Mouse (Mus musculus): ENCODE measurements around the gene Trap1. TPM values are rescaled to one million over a fixed set of nuclear protein-coding genes. Genes with fewer than 3 reads are reported as not detected.

The Trap1 gene
- polyA plus RNA-seq, 1 experiment from 2014 or later, result 51.5 TPM

GRCm38 (mm10) chr16:4074836-4075235, 2.8 kb downstream of the Trap1 start:
- no peak for ATAC-seq (replicated peaks)
- Histone ChIP-seq H3K27ac (replicated peaks) (no peak overlapping the region), H3K9me3 (no peaks in the 10 kb centered on the region), H3K36me3 (no peaks in the 10 kb centered on the region), H3K27me3 (no peaks in the 10 kb centered on the region), H3K4me2 (replicated peaks) (no peak overlapping the region), H3K9ac (replicated peaks) (no peak overlapping the region), H3K4me3 (no peak overlapping the region), H3K4me1 (peaks cover 20% of the 10 kb centered on the region)
- 67% methylated on average over 3 of the region's 3 CpGs for WGBS

- WGBS, result 79% methylated on average over 6 of the region's 6 CpGs
- ATAC-seq (replicated peaks), result no peak
Measured at GRCm38 (mm10) chr16:4074297-4074696, 3.3 kb downstream of the Trap1 start.

DNA sequence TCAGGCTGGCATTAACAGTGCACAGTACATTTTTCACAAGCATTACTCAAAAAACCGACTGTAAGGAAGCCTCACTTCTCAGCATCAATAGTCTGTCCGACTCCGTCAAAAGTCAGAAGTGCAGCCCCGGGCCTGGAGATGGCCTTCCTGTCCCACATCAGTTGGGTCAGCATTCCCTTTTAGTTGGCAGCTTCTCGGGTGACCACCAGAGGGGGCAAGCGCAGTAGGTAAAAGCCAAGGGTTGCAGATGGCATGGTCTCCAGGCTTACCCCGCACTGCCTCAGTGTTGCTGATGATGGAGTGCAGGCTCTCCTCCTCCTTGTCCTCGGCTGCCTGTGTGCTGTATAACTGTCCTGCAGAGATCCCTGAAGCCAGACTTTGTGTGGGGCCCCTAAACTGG, 9.0 kb downstream of the Trap1 start:
- Histone ChIP-seq H3K36me3 (peaks cover 40% of the 10 kb centered on the region), H3K4me2 (replicated peaks) (no peak overlapping the region), H3K9ac (replicated peaks) (no peak overlapping the region), H3K27ac (replicated peaks) (no peak overlapping the region), H3K4me1 (no peaks in the 10 kb centered on the region), H3K9me3 (no peaks in the 10 kb centered on the region), H3K4me3 (no peak overlapping the region), H3K27me3 (no peaks in the 10 kb centered on the region)
- ATAC-seq (replicated peaks), result no peak
- 58% methylated on average over 8 of the region's 8 CpGs for WGBS

More at GRCm38 (mm10) chr16:4074297-4074696, 3.3 kb downstream of the Trap1 start:
- no peaks in the 10 kb centered on the region for H3K9me3 ChIP-seq
- no peak overlapping the region for H3K9ac ChIP-seq (replicated peaks)
- H3K4me3 ChIP-seq, result no peak overlapping the region
- no peak overlapping the region for H3K4me2 ChIP-seq (replicated peaks)
- H3K36me3 ChIP-seq, result no peaks in the 10 kb centered on the region
- peaks cover 20% of the 10 kb centered on the region for H3K4me1 ChIP-seq
- no peak overlapping the region for H3K27ac ChIP-seq (replicated peaks)
- H3K27me3 ChIP-seq, result no peaks in the 10 kb centered on the region

DNA sequence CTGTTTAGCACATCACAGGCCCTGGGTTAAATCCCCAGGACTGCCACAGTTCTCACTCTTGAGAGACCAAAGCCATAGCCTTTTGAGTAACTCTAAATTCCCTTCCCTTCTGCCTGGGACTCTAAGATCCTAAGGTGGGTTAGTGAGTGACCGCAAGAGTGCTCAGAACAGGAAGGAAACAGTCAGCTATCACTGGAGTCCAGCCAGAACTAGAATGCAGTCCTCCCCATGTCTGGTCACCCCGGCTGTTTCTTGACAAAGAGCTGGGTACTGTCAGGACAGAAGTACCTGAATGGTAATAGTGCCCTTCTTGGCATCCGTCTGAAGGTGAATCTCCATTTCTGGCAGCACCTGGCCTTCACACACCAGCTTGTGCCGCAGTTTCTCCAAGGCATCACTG, 12.7 kb downstream of the Trap1 start:
- Histone ChIP-seq H3K36me3 (peaks cover 63% of the 10 kb centered on the region), H3K9ac (replicated peaks) (no peak overlapping the region), H3K4me3 (no peak overlapping the region), H3K4me1 (no peaks in the 10 kb centered on the region), H3K27ac (replicated peaks) (no peak overlapping the region), H3K27me3 (no peaks in the 10 kb centered on the region), H3K9me3 (no peaks in the 10 kb centered on the region), H3K4me2 (replicated peaks) (no peak overlapping the region)
- WGBS, result 95% methylated on average over 4 of the region's 4 CpGs
- ATAC-seq (replicated peaks), result no peak

DNA sequence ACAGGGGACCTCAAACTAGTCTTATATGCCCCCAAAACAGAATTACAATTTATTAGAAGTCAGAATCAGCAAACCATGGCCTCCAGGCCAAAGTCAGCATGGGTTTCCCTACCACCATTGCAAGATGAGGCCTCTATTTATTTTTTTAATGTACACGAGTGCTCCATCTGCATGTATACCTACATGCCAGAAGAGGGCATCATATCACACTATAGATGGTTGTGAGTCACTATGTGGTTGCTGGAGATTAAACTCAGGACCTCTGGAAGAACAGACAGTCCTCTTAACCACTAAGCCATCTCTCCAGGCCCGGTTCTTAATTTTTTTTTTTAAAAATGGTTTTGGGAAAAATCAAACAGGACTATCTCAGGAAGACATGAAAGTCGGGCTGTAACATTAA, 23.8 kb downstream of the Trap1 start:
- ATAC-seq (replicated peaks), result no peak
- no peak overlapping the region for H3K9ac ChIP-seq (replicated peaks)
- no peaks in the 10 kb centered on the region for H3K9me3 ChIP-seq
- H3K4me1 ChIP-seq, result no peaks in the 10 kb centered on the region
- 85% methylated on average over 3 of the region's 3 CpGs for WGBS
- no peak overlapping the region for H3K4me3 ChIP-seq
- no peak overlapping the region for H3K27ac ChIP-seq (replicated peaks)
- no peak overlapping the region for H3K4me2 ChIP-seq (replicated peaks)
- H3K27me3 ChIP-seq, result no peaks in the 10 kb centered on the region
- peaks cover 55% of the 10 kb centered on the region for H3K36me3 ChIP-seq

DNA sequence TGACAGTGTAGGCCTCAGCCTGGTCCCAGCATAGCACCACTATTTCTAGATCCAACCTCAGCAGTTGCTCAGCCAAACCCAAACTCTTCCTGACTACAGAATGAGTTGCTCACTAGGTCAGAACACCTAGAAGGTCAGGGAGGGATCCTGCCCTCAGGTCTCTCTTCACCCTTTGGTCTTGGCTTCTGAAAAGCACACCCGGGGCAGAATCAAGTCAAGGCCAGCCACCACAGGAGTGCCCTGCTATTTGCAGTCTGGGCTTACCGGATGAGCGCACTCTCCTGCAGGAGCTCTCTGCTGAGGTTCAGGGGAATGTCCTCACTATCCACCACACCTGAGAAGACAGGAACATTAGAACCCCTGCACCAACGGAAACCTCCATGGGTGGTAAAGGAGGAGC, 25.0 kb downstream of the Trap1 start:
- Histone ChIP-seq H3K27me3 (no peaks in the 10 kb centered on the region), H3K4me3 (no peak overlapping the region), H3K4me2 (replicated peaks) (no peak overlapping the region), H3K27ac (replicated peaks) (no peak overlapping the region), H3K36me3 (peaks cover 65% of the 10 kb centered on the region), H3K4me1 (no peaks in the 10 kb centered on the region), H3K9ac (replicated peaks) (no peak overlapping the region), H3K9me3 (no peaks in the 10 kb centered on the region)
- no peak for ATAC-seq (replicated peaks)
- 97% methylated on average over 4 of the region's 4 CpGs for WGBS

- H3K9ac ChIP-seq (replicated peaks), result no peak overlapping the region
- H3K4me2 ChIP-seq (replicated peaks), result no peak overlapping the region
- no peak overlapping the region for H3K4me3 ChIP-seq
- H3K4me1 ChIP-seq, result no peaks in the 10 kb centered on the region
- no peak overlapping the region for H3K27ac ChIP-seq (replicated peaks)
- ATAC-seq (replicated peaks), result no peak
- no peaks in the 10 kb centered on the region for H3K27me3 ChIP-seq
- WGBS, result 80% methylated on average over 4 of the region's 4 CpGs
- H3K9me3 ChIP-seq, result no peaks in the 10 kb centered on the region
- peaks cover 45% of the 10 kb centered on the region for H3K36me3 ChIP-seq
Measured at GRCm38 (mm10) chr16:4045524-4045923, 32.1 kb downstream of the Trap1 start.

GRCm38 (mm10) chr16:4044093-4044492, 33.5 kb downstream of the Trap1 start:
- no peak overlapping the region for H3K27ac ChIP-seq (replicated peaks)
- H3K9ac ChIP-seq (replicated peaks), result no peak overlapping the region
- H3K4me3 ChIP-seq, result no peak overlapping the region
- no peaks in the 10 kb centered on the region for H3K27me3 ChIP-seq
- no peak overlapping the region for H3K4me2 ChIP-seq (replicated peaks)
- H3K9me3 ChIP-seq, result no peaks in the 10 kb centered on the region
- ATAC-seq (replicated peaks), result no peak
- peaks cover 51% of the 10 kb centered on the region for H3K36me3 ChIP-seq
- no peaks in the 10 kb centered on the region for H3K4me1 ChIP-seq
- 92% methylated on average over 2 of the region's 2 CpGs for WGBS

DNA sequence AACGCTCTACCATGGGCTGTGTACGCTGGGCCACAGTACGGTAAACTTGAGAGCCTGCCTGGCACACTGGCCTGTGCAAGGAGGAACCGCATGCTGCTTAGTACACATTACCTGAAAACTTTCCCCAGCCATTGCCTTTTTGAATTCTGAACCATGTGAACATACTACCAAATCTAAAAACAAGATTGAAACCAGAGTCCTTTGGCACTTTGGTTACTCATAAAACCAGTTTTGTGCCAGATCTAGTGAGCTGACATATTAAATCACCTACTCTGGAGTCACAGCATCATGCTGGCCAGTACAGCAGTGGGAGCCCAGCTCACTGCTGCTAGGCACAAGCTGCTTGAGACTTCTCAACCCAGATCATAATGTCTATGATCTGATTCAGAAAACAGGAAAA, 36.0 kb downstream of the Trap1 start:
- Histone ChIP-seq H3K36me3 (peaks cover 50% of the 10 kb centered on the region), H3K4me3 (no peak overlapping the region), H3K4me2 (replicated peaks) (no peak overlapping the region), H3K27me3 (no peaks in the 10 kb centered on the region), H3K9me3 (no peaks in the 10 kb centered on the region), H3K27ac (replicated peaks) (no peak overlapping the region), H3K4me1 (no peaks in the 10 kb centered on the region), H3K9ac (replicated peaks) (no peak overlapping the region)
- ATAC-seq (replicated peaks), result no peak
- 96% methylated on average over 4 of the region's 4 CpGs for WGBS

- H3K9ac ChIP-seq (replicated peaks), result no peak overlapping the region
- no peaks in the 10 kb centered on the region for H3K9me3 ChIP-seq
- H3K36me3 ChIP-seq, result peaks cover 46% of the 10 kb centered on the region
- H3K27ac ChIP-seq (replicated peaks), result no peak overlapping the region
- no peak for ATAC-seq (replicated peaks)
- WGBS, result 89% methylated on average over 5 of the region's 5 CpGs
- no peaks in the 10 kb centered on the region for H3K27me3 ChIP-seq
- no peaks in the 10 kb centered on the region for H3K4me1 ChIP-seq
- no peak overlapping the region for H3K4me3 ChIP-seq
- H3K4me2 ChIP-seq (replicated peaks), result no peak overlapping the region
Measured at GRCm38 (mm10) chr16:4040206-4040605, 37.4 kb downstream of the Trap1 start.

GRCm38 (mm10) chr16:4037690-4038089, 39.9 kb downstream of the Trap1 start:
- 95% methylated on average over 7 of the region's 7 CpGs for WGBS
- H3K36me3 ChIP-seq, result peaks cover 40% of the 10 kb centered on the region

DNA sequence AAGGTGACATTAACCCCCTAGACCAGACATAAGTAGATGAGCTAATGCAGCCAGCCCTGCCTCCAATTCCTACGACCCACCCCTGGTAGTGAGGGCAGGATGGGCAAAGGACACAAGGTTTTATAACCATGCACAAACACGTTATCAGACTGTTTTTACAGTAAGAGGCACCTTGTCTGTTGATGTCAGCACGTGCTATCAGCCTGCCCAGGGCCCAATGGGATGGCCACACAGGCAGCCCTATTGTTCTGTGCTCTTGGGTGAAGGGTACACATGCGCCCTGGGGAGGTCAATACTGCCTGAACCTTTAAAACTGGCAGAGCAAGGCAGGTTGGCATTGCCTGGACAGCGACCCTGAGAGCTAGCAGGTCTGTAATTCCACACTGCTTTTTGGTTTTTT, 40.8 kb downstream of the Trap1 start, which contains the start of gene Dnase1:
TSS of gene Dnase1 (plus strand) at position 136 of the 400 bp plus-strand sequence.
- Histone ChIP-seq H3K4me2 (replicated peaks) (no peak within 1 kb of the TSS), H3K9me3 (no peaks in the 10 kb centered on the region), H3K9ac (replicated peaks) (no peak within 1 kb of the TSS), H3K4me3 (no peak within 1 kb of the TSS), H3K27ac (replicated peaks) (no peak within 1 kb of the TSS), H3K4me1 (no peaks in the 10 kb centered on the region), H3K36me3 (peaks cover 40% of the 10 kb centered on the region), H3K27me3 (no peaks in the 10 kb centered on the region)
- no peak for ATAC-seq (replicated peaks)
- WGBS, result 90% methylated on average over 5 of the region's 5 CpGs

More at GRCm38 (mm10) chr16:4037690-4038089, 39.9 kb downstream of the Trap1 start:
- H3K27me3 ChIP-seq, result no peaks in the 10 kb centered on the region
- ATAC-seq (replicated peaks), result no peak
- no peak overlapping the region for H3K4me3 ChIP-seq
- no peaks in the 10 kb centered on the region for H3K4me1 ChIP-seq
- no peak overlapping the region for H3K27ac ChIP-seq (replicated peaks)
- no peaks in the 10 kb centered on the region for H3K9me3 ChIP-seq
- H3K9ac ChIP-seq (replicated peaks), result no peak overlapping the region
- no peak overlapping the region for H3K4me2 ChIP-seq (replicated peaks)

GRCm38 (mm10) chr16:4035575-4035974, 42.1 kb downstream of the Trap1 start:
- Histone ChIP-seq H3K4me2 (replicated peaks) (no peak overlapping the region), H3K4me1 (no peaks in the 10 kb centered on the region), H3K27ac (replicated peaks) (no peak overlapping the region), H3K36me3 (peaks cover 33% of the 10 kb centered on the region), H3K9me3 (no peaks in the 10 kb centered on the region), H3K9ac (replicated peaks) (no peak overlapping the region), H3K4me3 (no peak overlapping the region), H3K27me3 (no peaks in the 10 kb centered on the region)
- ATAC-seq (replicated peaks), result no peak
- 86% methylated on average over 2 of the region's 2 CpGs for WGBS
